Mouse (Mus musculus): Measurements from ENCODE around the gene Cdk11b.

GRCm38 (mm10) chr4:155696261-155697255 is 71.9 kb downstream of the Cdk11b start:
- no peak for TF ChIP-seq CTCF (IDR thresholded peaks at IDR 0.05; ENCODE audit: control insufficient read depth, insufficient read depth, insufficient read length)
- TF ChIP-seq CEBPB (IDR thresholded peaks at IDR 0.05; ENCODE audit: low read depth) = no peak
- no peak for TF ChIP-seq MAX (IDR thresholded peaks at IDR 0.05)
- TF ChIP-seq FOSL1 (IDR thresholded peaks at IDR 0.05; ENCODE audit: insufficient read depth, low read length, poor library complexity, severe bottlenecking) = no peak
- TF ChIP-seq MYOD1 (IDR thresholded peaks at IDR 0.05; ENCODE audit: control insufficient read depth, insufficient read length, low read depth) = no peak
- no peak for TF ChIP-seq MYOG (IDR thresholded peaks at IDR 0.05; ENCODE audit: control insufficient read depth, extremely low read depth, insufficient read length)
- no peak for TF ChIP-seq USF1 (IDR thresholded peaks at IDR 0.05; ENCODE audit: low read depth)
